9 mouse cellular contexts compared by ENCODE assay signal in genomic region chr9:70863299-70863698, GRCm38 (mm10).
DNase-seq lines count a peak whose midpoint lies in the region; ATAC-seq and TF ChIP-seq lines count a peak whose summit lies in the region.
"Had no signal": no experiment of that assay in that cellular context is flagged by ENCODE, and none has a peak within 500 bp of the region (broad histone marks: within the 10 kb centered on the region; RNA-seq: fewer than 3 reads in every experiment).

No protein-coding gene starts in this region.

- no peak overlapping the region for H3K4me2 ChIP-seq in kidney, postnatal 0 days (ENCODE audit: low read length)

- peaks cover 14% of the 10 kb centered on the region; the same call in 1 of the 2 replicates for H3K4me1 ChIP-seq in kidney, postnatal 0 days (replicated peaks; ENCODE audit: insufficient read depth, low read length)

- no peak for TF ChIP-seq CTCF in kidney, postnatal 0 days (IDR thresholded peaks at IDR 0.05; ENCODE audit: low read depth)

- no peaks in the 10 kb centered on the region for H3K27me3 ChIP-seq in kidney, postnatal 0 days (ENCODE audit: insufficient read depth, low read length)

- peak overlapping the region; percentile 79 for H3K27ac ChIP-seq in kidney, postnatal 0 days
- H3K27ac ChIP-seq: macrophage had no signal

- H3K4me3 ChIP-seq in kidney, postnatal 0 days (replicated peaks; ENCODE audit: low read depth, low read length) = no peak overlapping the region

- WGBS in kidney, postnatal 0 days = 10% methylated on average over 8 of the region's 8 CpGs

- H3K9ac ChIP-seq in kidney, postnatal 0 days (ENCODE audit: low read depth, low read length) = no peak overlapping the region

- intact Hi-C loops in gastrocnemius, postnatal 14 days (cut with DNase I; ENCODE audit: low total_unique reads) = no loop called here

- peak; percentile 88 for ATAC-seq in kidney, postnatal 0 days (replicated peaks; ENCODE audit: low FRiP score, low read depth)
- no peak; the same call in 1 of the 2 replicates for ATAC-seq in megakaryocyte-erythroid progenitor cell, adult 5-6 weeks (replicated peaks; ENCODE audit: low FRiP score, low TSS enrichment, poor library complexity, severe bottlenecking)

- peak; percentile 19 to 25 for DNase-seq in spleen, postnatal 36 days (ENCODE audit: low spot score in 2 of 2)
- DNase-seq in spleen, adult 18-20 months = no peak
- peak; percentile 28 for DNase-seq in gastrocnemius, postnatal 14 days
- peak; percentile 93 for DNase-seq in kidney, postnatal 0 days (ENCODE audit: low spot score)
- DNase-seq in mesoderm, embryonic 11.5 days (ENCODE audit: low read depth, low spot score) = peak; percentile 71
- no peak for DNase-seq in frontal cortex, postnatal 25 days (ENCODE audit: low spot score in 2 of 2)
- no peak for DNase-seq in cerebellum, adult 11-12 months

- H3K9me3 ChIP-seq in kidney, postnatal 0 days (replicated peaks; ENCODE audit: low read length) = no peaks in the 10 kb centered on the region

- no peaks in the 10 kb centered on the region for H3K36me3 ChIP-seq in kidney, postnatal 0 days (ENCODE audit: insufficient read depth, low read length)

Comparison
In these comparisons a context has a peak if more than half of its experiments do, and no peak if none do; other contexts are left out.
1. DNase-seq: peak in spleen, postnatal 36 days (2 of 2), gastrocnemius, postnatal 14 days (single experiment), kidney, postnatal 0 days (single experiment) and mesoderm, embryonic 11.5 days (single experiment); none in spleen, adult 18-20 months (0 of 2), frontal cortex, postnatal 25 days (0 of 2) and cerebellum, adult 11-12 months (single experiment).